Mouse (Mus musculus) thymus, postnatal 14 days (tissue): ENCODE measurements at regions not wholly inside any gene's neighbourhood (a gene's known extent, or its start where the extent isn't known, plus 50 kb on each side); places are given as distances from the start of the nearest gene placed in this dataset.
"Not testable (repeated sequence)": the region's sequence is repeated elsewhere in the genome, so short reads cannot be mapped to it uniquely, and the experiment has no call there.

Experiments used
- DNase-seq: peaks from one replicate; pipeline ENCODE4 v3.0.0; 2021

DNA sequence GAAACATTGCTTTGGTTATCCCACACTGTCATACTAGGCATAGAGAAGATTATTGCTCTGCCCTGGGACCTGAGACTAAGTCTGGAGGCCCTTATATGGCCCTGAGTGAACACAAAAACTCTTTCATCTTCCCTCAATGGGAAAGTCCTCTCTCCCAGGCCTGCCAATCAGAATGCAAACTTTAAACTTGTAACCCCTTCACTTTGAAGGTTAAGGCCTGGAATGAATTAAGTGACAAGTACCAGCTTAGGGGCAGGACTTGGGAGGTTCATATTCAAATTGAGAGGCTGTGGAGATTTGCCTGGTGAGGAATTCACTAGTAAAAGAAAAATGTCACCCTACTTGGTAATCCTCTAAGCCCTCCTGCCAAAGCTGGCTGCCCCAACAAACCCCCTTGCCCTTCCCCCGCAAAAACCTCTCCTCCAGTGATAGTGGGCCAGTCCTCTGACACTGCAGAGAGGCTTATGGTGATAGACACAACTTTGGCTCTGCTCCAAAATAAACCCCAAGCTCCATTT is 120.4 kb upstream of the Thpo start:
- no peak for DNase-seq

DNA sequence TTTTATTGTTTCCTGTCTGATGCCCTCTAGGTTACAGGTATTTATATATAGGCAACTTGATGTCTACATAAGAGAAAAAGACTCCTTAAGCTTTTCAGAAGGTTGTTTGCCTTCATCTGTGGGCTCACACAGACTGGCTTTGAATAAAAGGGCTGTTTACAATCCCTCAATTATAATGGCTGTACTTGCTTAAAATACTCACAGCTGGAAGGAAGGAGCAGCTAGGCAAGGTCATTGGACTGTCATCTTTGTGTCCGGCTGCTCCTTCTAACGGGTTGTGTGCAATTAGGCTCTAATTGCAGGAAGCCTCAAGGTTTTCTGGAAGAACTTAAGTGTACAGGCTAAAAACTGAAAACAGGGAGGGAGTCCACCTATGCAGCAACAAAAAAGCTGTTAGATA is 103.8 kb upstream of the Thpo start:
- DNase-seq, result no peak

DNA sequence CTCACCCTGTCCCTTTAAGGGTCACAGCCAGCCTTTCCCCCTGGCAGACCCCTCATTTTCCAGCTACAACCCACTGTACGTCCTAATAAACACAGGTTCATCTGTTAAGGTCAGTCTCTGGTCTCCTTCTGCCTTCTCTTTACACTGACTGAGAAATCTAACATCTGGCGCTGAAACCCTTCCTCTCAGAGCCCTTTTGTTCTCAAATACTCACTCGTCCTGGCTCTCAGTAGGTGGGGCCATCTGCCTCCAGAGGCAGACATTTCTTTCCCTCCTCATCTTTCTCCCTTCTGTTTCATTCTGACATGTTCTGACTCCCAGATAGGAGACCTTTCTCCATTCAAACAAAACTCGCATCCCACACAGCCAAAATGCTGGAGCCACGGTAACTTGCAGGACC is 102.6 kb upstream of the Thpo start:
- no peak for DNase-seq

DNA sequence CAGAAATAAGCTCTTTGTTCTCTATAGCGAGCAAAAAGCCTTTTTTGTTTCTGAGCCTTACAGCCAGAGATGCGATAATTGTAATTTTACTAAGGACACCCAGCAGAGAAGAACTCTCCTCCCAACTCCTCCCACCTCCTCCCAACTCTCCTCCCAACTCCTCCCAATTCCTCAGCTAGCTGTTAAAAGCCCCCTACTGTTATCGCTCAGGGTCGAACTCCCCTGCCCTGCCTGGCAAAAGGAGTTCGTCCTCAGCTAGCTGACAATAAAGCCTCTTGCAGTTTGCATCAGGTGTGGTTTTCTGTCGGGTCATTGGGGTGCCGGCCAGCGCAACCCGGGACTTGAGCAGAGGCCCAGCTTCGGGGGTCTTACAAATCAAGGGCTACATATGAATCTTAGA is 99.5 kb upstream of the Thpo start:
- DNase-seq, result not testable (repeated sequence)

DNA sequence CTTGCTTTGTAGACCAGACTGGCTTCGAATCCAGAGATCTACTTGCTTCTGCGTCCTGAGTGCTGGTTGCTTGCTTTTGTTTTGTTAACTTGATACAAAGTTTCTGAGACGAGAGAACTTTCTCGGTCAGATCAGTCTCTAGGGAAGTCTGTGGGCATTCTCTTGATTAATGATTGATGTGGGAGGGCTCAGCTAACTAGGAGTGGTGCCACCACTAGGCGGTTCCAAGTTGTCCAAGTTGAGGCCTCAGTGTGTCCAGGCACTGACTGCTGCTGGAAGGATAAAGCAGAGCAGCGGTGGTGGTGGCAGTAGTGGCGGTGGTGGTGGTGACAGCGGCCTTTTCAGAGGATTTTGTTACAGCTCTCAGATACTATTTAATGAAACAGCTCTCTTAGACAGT is 99.0 kb upstream of the Thpo start:
- DNase-seq, result no peak

DNA sequence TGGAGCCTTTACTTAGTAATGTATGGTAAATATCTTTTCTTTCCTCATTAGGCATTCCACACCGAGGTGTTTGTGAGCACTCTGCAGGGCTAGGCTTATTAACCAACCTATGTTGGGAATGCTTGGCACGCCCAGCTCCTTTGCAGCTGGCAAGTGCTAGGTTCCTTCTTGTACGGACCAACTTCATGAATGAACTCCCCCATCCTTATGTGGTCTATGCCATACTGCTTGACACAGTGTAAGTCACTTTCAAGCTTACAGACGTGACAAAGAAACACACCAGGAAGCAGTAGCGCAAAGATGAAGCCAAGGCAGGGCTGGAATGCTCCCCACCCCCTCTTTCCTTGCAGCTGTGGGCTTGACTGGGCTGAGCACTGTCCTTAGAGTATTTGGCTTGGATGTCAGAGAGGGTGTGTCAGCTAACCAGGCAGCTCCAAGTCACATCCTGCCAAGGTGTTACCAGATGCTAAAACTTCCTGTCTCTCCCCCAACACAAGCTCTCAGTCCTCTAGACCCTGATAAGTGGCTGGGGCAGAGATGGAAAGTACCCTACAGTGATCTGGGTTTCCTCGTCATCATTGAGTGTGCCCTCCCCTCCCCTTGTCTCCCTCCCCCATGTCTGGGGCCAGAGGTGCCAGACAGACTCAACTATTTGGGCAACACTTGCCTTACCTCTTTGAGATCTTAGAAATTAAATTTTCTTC is 95.6 kb upstream of the Thpo start:
- no peak for DNase-seq

DNA sequence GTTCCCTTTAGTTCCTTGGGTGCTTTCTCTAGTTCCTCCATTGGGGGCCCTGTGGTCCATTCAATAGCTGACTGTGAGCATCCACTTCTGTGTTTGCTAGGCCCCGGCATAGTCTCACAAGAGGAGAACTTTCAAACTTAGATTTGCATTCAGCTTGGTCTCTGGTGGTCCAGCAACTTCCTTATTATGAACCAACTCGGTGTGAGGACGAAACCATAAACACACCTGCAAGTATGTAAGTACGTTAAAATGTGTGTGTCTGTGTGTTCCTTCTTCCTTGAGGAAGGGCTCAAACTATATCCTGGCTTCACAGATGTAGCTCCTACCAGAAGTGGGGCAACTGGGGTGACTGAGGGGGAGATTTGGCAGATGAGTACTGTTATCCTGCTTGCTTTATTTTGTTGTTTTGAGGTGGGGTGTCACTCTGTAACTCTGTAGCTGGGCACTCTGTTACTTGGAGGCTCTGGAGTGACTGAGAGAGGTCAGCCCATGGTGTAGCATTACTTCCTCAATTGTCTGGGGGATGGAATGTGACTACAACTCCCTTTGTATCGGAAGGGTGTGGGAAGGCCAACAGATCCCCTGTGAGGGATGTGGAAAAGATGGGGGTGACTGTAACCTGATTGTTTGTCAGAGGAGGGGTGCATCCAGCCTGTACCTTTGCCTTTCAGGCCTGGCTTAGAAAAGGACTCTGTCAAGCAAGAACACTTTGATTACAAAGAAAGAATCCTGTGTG is 94.9 kb upstream of the Thpo start:
- DNase-seq, result no peak

DNA sequence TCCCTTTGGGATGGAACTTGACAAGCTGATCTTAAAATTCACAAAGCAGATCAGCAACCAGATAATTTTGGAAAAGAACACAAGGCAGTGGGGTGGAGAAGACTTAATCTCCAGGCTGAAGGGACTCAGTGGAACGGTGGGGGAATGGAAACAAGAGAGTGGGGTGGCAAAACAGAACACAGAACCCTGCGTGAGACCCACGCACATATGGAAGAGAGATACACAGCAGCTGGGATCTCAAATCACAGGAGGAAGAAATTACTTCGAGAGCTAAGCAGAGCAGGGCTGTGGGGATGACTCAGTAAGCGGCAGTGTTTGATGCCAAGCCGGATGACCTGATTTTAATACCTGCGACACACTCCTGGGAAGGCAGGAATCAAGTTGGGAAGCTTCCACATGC is 89.9 kb upstream of the Thpo start:
- DNase-seq, result no peak

DNA sequence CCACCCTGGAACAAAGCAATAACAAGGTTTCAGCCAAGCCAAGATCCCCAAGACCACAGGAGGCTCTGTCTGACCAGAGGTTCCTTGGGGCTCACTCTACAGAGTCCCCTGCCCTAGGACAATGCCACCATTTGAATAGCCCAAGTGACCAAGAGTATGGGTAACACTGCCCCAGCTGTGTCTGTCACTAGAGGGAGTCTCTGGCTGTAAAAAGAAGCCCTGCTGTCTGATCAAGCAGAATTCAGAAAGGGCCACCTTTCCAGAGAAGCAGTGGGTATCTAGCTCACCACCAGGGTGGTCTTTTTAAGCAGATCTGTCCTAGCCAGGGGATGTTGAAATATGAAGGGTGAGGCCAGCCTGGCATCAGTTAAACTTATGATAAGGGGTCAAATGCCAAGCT is 86.6 kb upstream of the Thpo start:
- DNase-seq, result no peak

DNA sequence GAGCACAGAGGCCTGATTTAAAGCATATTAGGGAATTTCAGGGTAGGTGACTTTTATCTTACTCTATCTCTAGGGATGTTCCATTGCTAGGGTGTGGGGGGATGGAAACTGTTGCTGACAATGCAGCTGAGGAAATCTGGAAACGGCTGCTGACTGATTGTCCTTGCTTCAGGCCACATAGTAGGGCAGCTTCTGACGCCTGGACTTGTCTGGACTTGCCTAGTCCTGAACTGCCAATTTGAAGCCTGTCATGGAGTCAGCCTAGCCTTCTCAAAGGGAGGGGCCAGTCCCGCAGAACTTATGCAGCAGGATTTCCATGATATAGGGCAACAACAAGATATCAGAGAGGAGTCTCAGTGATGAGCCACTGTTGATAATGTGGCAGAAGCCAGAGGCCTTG is 85.3 kb upstream of the Thpo start:
- DNase-seq, result no peak

DNA sequence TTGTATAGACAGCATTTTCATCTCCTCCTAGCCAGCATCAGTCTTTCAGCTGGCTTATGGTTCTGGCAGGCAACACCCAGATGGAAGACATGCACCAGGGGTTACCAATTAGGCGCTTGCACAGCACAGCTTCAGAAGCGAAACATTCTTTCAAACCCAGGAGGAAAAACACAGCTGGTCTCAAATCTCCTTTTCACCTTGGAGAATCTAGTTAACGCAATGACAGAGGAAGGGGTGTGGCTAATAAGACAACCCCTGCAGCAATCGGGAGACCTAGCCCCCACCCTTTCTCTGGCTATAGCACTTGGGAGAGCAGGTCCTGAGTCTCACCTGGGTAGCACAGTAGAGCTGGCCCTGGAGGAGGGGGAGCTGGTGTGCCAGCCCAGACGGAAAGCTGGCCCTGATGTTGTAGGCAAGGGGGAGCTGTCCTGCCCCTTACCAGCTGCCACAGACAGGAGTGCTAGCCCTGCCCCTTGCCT is 84.4 kb upstream of the Thpo start:
- no peak for DNase-seq

DNA sequence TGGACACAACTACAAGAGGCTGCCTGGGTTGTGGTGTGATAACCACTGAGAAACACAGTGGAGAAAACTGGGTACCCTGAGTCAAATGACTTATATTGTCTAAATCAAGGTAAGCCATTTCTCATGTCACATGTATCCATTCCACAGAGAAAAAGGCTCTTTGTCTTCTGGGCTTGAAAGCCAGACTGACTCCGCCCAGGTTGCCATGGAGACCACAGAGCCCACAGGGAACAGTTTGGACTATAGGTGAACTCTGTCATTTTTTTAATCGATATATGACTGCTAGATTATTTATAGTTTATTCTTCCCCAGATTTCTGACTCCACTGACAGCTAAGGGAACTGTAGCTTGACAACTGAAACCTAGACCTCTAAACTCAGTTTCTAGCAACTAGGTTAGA is 80.7 kb upstream of the Thpo start:
- DNase-seq, result no peak

DNA sequence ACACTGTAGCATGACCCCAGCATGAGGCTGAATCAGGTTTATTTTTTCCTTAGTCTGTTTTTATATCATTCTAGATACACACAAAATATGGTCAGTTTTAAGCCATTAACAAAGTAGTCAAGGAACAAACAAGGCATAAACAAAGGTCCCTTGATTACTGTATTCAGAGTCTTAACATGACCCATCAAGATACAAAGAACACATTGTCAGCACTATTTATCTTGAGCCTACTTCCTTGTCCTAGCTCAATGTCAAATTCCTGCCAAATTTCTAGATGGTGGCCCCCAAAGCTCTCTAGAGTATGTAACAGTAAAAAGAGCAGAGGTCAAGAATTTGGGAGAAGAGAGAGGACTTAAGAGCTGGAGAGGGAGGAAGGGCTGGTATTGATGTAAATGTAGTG is 79.9 kb upstream of the Thpo start:
- DNase-seq, result no peak

DNA sequence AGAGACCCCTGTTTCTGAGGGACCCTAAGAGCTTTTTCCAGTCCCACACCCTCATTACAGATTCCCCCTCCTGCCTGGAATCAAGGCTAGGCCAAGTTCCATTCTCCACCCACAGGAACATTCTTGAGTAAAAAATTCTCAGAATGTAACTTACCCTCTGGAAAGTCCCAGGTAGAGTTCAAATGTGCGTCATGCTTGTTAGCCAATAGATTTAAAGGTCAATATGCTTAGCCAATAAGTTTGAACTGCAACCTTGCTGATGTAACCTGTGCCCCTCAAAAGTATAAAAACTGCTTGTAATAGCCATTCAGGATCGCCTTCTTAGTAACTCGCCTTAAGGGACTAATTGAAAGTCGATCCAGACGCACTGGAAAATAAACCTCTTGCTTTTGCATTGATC is 77.7 kb upstream of the Thpo start:
- not testable (repeated sequence) for DNase-seq

DNA sequence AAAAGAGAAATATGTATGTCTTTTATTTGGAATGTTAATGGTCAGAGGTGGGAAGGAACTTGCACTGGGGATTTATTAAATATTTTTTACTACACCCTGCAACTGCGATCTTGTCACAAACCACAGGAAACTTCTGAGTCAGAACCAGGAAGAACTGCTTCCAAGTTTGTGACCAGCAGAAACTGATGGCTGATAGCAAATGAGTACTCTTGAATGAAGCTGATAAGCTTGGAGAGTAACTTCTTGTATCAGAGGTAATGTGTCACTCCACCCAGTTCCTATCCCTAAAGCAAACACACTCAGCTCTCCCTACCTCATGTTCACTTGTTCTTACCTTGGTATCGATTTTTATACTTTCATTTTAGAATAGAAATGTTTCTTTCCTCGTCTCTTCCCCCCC is 76.0 kb upstream of the Thpo start:
- DNase-seq, result no peak

DNA sequence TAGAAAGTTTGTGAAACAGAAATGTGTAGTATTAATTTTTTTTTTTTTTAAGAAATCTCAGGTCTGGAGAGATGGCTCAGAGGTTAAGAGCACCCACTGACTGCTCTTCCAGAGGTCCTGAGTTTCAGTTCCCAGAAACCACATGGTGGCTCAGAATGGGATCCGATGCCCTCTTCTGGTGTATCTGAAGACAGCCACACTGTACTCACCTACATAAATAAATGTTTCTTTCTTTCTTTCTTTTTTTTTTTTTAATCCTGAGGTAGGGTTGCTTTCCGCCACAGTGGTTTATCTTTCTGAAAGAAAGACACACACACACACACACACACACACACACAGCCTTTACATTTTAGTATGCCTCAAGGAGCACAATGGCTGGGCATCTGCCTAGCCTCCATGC is 74.0 kb upstream of the Thpo start:
- DNase-seq, result no peak

DNA sequence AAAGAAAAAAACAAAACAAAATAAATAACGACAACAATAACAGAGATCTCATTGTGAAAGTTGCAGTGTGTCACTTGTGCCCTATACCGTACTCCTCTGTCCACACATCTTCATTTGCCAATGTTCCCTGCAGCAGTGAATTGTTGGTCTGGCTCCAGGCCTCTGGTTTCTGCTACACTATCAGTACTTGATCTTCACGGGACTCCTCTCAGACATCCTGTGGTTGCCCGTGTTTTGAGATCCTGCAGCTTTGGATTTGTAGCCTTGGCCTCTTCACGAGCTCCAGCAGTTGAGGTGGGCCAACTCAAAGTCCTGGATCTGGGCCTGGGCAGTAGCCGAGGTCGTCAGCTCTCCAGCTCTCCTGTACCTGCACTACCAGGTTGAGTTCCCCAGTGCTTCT is 72.4 kb upstream of the Thpo start:
- no peak for DNase-seq

DNA sequence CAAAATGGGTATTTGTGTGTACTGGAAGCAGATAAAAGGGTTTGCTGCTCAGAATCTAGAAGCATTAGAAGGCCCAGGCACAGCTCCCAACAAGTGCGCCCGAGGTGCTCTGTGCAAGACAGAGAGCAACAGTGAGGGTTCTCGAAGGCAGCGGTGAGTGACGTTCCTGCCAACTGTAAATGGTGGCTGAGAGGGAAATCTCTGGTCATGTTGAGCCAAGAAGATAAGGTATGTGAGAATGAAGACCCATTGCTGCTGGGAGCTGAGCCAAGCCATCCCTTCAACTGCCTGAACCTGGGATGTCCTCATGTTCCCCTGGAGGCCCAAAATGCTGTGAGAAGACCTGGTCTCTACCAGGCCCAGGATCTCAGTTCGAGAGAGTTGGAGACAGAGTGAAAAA is 71.5 kb upstream of the Thpo start:
- no peak for DNase-seq

DNA sequence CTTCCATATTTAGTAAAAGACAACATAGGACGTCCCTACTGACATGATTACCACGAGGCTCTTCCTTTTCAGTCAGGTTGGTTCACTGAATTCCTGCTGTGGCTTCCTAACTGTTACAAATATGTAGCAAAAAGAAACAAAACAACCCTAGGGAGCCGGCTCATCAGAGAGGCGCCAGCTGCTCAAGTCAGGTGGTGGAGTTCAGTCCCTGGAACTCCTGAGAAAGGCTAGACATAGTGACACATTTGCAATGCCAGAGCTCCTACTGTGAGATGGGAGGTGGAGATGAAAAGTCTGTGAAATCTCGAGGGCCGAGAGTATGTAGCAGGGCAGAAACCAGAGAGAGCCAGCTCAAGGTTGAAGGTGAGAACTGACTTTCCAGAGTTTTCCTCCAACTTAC is 70.8 kb upstream of the Thpo start:
- peak; percentile 29 for DNase-seq

DNA sequence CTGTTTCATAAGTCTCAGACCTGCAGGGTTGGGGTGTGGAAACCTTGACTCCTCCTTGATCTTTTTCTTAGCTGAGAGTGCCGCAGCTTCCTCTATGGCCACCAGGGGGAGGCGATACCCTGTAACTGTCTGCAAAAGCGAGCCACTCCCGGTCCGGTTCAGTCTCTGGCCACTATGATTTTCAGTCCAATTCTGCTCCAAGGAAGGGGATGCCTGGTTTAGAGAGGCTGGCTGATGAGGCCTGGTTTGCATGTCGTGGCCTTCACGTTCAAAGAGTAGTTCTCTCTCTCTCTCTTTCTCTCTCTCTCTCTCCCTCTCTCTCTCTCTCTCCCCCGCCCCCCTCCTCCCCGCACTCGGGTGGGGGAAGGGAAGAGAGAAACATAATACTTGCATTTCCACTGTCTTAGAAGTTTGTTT is 70.3 kb upstream of the Thpo start:
- DNase-seq, result peak; percentile 84

DNA sequence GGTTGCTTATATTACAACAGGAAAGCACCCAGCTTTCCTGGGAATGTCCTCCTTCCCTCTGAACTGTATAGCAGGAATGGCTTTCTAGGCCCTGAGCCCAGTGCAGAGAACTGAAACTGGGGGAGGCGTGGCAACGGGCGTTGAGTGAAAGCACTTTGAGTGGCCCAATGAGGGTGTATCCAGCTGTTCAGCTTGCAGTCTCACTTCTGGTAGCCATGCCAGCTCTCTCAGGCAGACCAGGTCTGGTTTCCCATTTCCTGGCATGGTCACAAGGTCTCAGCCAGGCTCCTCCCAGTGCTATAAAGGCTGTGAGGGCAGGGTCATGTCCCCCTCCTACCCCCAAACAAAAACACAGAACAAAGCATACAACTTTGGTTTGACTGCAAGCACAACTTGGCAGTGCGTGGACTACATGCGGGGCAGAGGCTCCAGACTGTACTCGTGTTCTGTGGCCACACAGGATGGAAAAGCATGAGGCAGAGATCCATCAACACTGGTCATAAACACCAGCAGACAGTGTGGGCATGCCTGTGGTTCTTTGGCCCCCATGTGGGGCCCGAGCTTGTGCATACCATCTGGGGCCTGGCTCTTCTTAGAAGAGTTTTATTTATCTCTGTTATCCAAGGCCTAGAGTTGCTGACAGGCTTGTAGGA is 69.1 kb upstream of the Thpo start:
- no peak for DNase-seq

DNA sequence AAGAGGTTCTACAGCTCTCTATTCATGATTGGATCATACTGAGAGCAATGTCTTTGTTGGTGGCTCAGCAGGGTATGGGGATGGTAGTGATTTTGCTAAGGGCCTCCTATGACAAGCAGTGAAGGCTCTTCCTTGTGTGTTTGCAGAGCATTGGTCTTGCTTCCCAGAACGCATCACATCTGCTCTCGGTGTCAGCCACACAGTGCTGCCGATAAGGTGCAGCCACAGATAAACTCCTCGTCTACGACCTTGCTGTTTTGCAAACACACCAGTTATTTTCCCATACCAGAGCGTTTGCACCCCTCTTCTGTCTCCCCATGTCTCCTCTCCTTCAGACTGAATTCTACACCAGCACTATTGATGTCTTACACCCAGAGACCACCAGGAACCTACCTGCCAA is 68.4 kb upstream of the Thpo start:
- no peak for DNase-seq

DNA sequence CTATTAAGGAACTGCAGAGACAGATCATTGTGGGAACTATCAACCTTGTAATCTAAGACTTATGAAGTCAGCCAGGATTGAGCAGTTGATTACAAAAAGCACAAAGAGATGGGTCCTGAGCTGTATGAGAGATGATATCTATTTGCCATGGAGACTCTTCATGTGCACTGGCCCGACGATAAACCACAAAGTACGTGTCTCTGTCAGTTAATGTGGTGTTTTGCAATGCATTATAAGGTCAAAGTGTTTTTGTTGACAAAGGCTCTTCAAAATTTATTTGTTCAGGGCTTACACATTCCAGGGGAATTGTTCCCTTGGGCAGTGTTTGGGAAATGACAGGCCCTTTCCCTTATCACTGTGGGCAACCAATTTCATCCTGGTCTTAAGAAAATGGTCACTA is 65.7 kb upstream of the Thpo start:
- no peak for DNase-seq

DNA sequence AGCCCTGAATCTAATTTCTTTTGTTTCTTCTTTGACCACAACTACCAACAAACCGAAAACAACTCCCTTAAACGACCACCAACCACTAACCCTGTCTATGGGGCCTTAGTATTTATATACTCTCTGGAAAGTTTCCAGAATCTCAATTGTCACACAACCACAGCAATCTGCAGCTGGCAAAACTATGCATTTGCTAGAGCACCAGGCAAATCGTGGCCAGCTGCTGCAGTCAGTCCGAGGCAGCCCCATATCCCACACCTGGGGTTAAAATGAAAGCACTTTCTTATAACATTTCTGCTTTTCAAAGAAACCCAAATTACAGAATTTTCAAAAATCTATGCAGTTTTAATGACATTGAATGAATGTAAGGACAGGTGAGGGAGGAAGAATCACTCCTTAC is 63.8 kb upstream of the Thpo start:
- DNase-seq, result no peak
